Mouse (Mus musculus) liver, embryonic 14.5 days (tissue): Measurements from ENCODE around the gene Olig3.

Source experiments
- CTCF ChIP-seq: IDR thresholded peaks from 2 replicates; pipeline ENCODE4 v1.5.1; 2016; ENCODE audit warnings: antibody characterized with exemption, low read depth, control low read depth
- EP300 ChIP-seq: IDR thresholded peaks from 2 replicates; pipeline ENCODE4 v1.6.1; 2016; ENCODE audit warnings: antibody characterized with exemption, low read depth

GRCm38 (mm10) chr10:19374311-19374710 is 18.0 kb downstream of the Olig3 start:
- TF ChIP-seq CTCF (no peak), EP300 (no peak)
